In the genomic region with DNA sequence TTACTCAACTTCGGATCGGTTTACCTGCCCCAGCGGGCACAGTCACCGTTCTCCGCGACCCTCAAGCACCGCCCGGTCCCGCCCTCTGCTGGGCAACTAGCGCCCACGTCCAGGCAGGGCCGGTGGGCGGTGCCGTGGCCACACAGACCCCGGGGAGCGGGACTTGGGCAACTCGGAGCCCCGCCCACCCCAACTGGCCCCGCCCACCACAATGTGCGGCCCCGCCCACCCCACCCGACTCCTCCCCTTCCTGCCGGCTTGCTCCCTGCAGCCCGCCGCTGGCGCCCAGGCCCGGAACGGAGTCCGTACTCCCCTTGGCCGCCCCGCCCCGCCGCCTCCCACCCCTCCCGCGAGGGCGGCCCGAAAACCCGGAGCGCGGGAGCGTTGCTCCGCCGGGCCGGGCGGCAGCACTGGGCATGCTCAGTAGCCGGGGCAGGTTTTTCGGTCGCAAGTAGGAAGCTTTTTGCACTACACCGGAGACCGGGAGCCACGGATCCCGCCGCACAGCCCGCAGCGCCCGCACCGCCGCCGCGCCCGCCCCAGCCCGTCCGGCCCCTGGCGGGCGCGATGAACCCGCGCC, we compare ENCODE assay signal across 8 mouse cellular contexts.
A peak's percentile ranks its signal among the peaks of the same experiment; 100 is the strongest.
DNase-seq lines count a peak whose midpoint lies in the region; TF ChIP-seq lines count a peak whose summit lies in the region.

No protein-coding gene starts in this region.

- H3K27me3 ChIP-seq in megakaryocyte, embryonic 14.5 days (replicated peaks) = peaks cover 3% of the 10 kb centered on the region

- peaks cover 6% of the 10 kb centered on the region for H3K36me3 ChIP-seq in megakaryocyte, embryonic 14.5 days (replicated peaks; ENCODE audit: low read length)

- H3K4me1 ChIP-seq in cortical plate, adult 2 months (ENCODE audit: control insufficient read depth, insufficient read depth, low read length) = peaks cover 2% of the 10 kb centered on the region; the same call in 1 of the 2 replicates
- peaks cover 36% of the 10 kb centered on the region for H3K4me1 ChIP-seq in megakaryocyte, embryonic 14.5 days

- 0 out of 2 replicates have a peak, but pooled peaks have one; percentile 34 for TF ChIP-seq POLR2A in cortical plate, adult 2 months (IDR thresholded peaks at IDR 0.05; ENCODE audit: extremely low read depth, insufficient read depth, low read length)

- H3K4me3 ChIP-seq in cortical plate, adult 2 months (ENCODE audit: insufficient read depth, low read length) = peak overlapping the region; percentile 59
- H3K4me3 ChIP-seq in megakaryocyte, embryonic 14.5 days (replicated peaks) = peak overlapping the region; percentile 96

- TF ChIP-seq CTCF in cortical plate, adult 2 months (IDR thresholded peaks at IDR 0.05; ENCODE audit: extremely low read depth, insufficient read depth, low read length) = no peak

- peak; percentile 21 for DNase-seq in adipocyte (ENCODE audit: low spot score)
- DNase-seq in gastrocnemius, adult 8-10 months (ENCODE audit: low spot score in 2 of 2) = peak; percentile 89 to 92
- peak; percentile 92 for DNase-seq in induced T-regulatory cell, adult 2 months (ENCODE audit: low read depth)
- peak; percentile 70 to 80 for DNase-seq in left cerebral cortex, adult 8-10 months (ENCODE audit: low spot score in 2 of 2)
- peak; percentile 69 to 78 for DNase-seq in right cerebral cortex, adult 2 months (ENCODE audit: low spot score in 2 of 2)
- peak; percentile 80 for DNase-seq in urinary bladder, postnatal 10 days (ENCODE audit: low spot score)

- H3K27ac ChIP-seq in cortical plate, adult 2 months (ENCODE audit: insufficient read depth, low read length) = no peak overlapping the region; the same call in 1 of the 2 replicates

- peaks cover 5% of the 10 kb centered on the region for H3K9me3 ChIP-seq in megakaryocyte, embryonic 14.5 days

Comparison
In these comparisons a context has a peak if more than half of its experiments do, and no peak if none do; other contexts are left out.
1. DNase-seq: peak in every context shown above with its lines; median percentile 92 in induced T-regulatory cell, adult 2 months; 90 in gastrocnemius, adult 8-10 months; 80 in urinary bladder, postnatal 10 days; 75 in left cerebral cortex, adult 8-10 months; 74 in right cerebral cortex, adult 2 months; 21 in adipocyte.